Mouse (Mus musculus) hindbrain, embryonic 14.5 days (tissue): Measurements from ENCODE around the gene Atp7a. TPM values are rescaled to one million over a fixed set of nuclear protein-coding genes. Genes with fewer than 3 reads are reported as not detected.

Experiments
- ATAC-seq: fragments of 200-750 bp; cut with Nextera tagmentation; 2 replicates; pipeline ENCODE4 v1.8.0; 2017; ENCODE audit warnings: moderate number of reproducible peaks, mild to moderate bottlenecking, moderate TSS enrichment, moderate library complexity; ENCODE audit not compliant: low FRiP score
- DNase-seq: peaks from one replicate; pipeline ENCODE4 v3.0.0-alpha.2; 2015; ENCODE audit warnings: low spot score
- H3K27ac ChIP-seq: fragments of 300-500 bp; sonication (generic); 2 replicates; pipeline ENCODE4 v1.5.1; 2014; ENCODE audit warnings: mild to moderate bottlenecking, moderate library complexity
- H3K27me3 ChIP-seq: fragments of 300-500 bp; sonication (generic); 2 replicates; pipeline ENCODE4 v1.6.1; 2014; ENCODE audit warnings: mild to moderate bottlenecking, low read length, mixed read lengths; ENCODE audit not compliant: control insufficient read depth, insufficient read depth
- H3K36me3 ChIP-seq: fragments of 300-500 bp; sonication (generic); replicated peaks from 2 replicates; pipeline ENCODE4 v1.6.1; 2014; ENCODE audit not compliant: control insufficient read depth, insufficient read depth
- H3K4me1 ChIP-seq: fragments of 300-500 bp; sonication (generic); replicated peaks from 2 replicates; pipeline ENCODE4 v1.6.1; 2014; ENCODE audit warnings: antibody characterized with exemption, low read length, mixed read lengths; ENCODE audit not compliant: control insufficient read depth, insufficient read depth
- H3K4me2 ChIP-seq: fragments of 300-500 bp; sonication (generic); replicated peaks from 2 replicates; pipeline ENCODE4 v1.6.1; 2014; ENCODE audit warnings: mild to moderate bottlenecking, moderate library complexity
- H3K4me3 ChIP-seq: fragments of 300-500 bp; sonication (generic); replicated peaks from 2 replicates; pipeline ENCODE4 v1.5.1; 2014; ENCODE audit warnings: mild to moderate bottlenecking, low read length
- H3K9ac ChIP-seq: fragments of 300-500 bp; sonication (generic); 2 replicates; pipeline ENCODE4 v1.6.1; 2014
- H3K9me3 ChIP-seq: fragments of 300-500 bp; sonication (generic); 2 replicates; pipeline ENCODE4 v1.6.1; 2016; ENCODE audit warnings: low read length; ENCODE audit not compliant: control insufficient read depth
- WGBS: fragments of 180-500 bp; shearing (Covaris S2); extraction: QIAGEN DNeasy Blood & Tissue Kit; methylation state at CpG from one replicate; pipeline ENCODE4 v1.1.7; 2014; 5-methylcytosine and 5-hydroxymethylcytosine counted together
- polyA plus RNA-seq: library from polyadenylated mRNA; unstranded; fragments of >200 nt; fragmentation: Nextera tagmentation; extraction: Ambion mirVana; gene quantifications from 2 replicates; pipeline ENCODE4 v1.2.1, GENCODE M21; 2014

Atp7a gene
- polyA plus RNA-seq, 1 experiment from 2014 or later: 16.7 TPM

GRCm38 (mm10) chrX:106114674-106115073, 87.6 kb downstream of the Atp7a start:
- ATAC-seq (no peak), DNase-seq (no peak)
- no peak overlapping the region for H3K4me2 ChIP-seq
- no peak overlapping the region for H3K4me3 ChIP-seq
- H3K27me3 ChIP-seq: no peaks in the 10 kb centered on the region
- no peaks in the 10 kb centered on the region for H3K4me1 ChIP-seq
- peaks cover 17% of the 10 kb centered on the region; the same call in 1 of the 2 replicates for H3K36me3 ChIP-seq
- H3K9me3 ChIP-seq: no peaks in the 10 kb centered on the region
- 100% methylated on average over 1 of the region's 1 CpGs for WGBS
- no peak overlapping the region for H3K9ac ChIP-seq
- no peak overlapping the region for H3K27ac ChIP-seq

- Histone ChIP-seq H3K9ac (no peak overlapping the region), H3K4me2 (no peak overlapping the region), H3K4me3 (no peak overlapping the region), H3K36me3 (peaks cover 23% of the 10 kb centered on the region), H3K4me1 (no peaks in the 10 kb centered on the region), H3K9me3 (no peaks in the 10 kb centered on the region), H3K27ac (no peak overlapping the region), H3K27me3 (no peaks in the 10 kb centered on the region)
- DNase-seq: no peak
- WGBS: 79% methylated on average over 2 of the region's 2 CpGs
- ATAC-seq: no peak
Measured at GRCm38 (mm10) chrX:106122823-106123222, 95.7 kb downstream of the Atp7a start.

GRCm38 (mm10) chrX:106128283-106128682, 101.2 kb downstream of the Atp7a start:
- H3K36me3 ChIP-seq: peaks cover 19% of the 10 kb centered on the region
- no peaks in the 10 kb centered on the region for H3K4me1 ChIP-seq
- H3K9ac ChIP-seq: no peak overlapping the region
- H3K4me2 ChIP-seq: no peak overlapping the region
- ATAC-seq (no peak), DNase-seq (no peak)
- H3K27me3 ChIP-seq: no peaks in the 10 kb centered on the region
- 76% methylated on average over 6 of the region's 6 CpGs for WGBS
- H3K4me3 ChIP-seq: no peak overlapping the region
- H3K9me3 ChIP-seq: no peaks in the 10 kb centered on the region
- H3K27ac ChIP-seq: no peak overlapping the region

- H3K4me1 ChIP-seq: no peaks in the 10 kb centered on the region
- no peaks in the 10 kb centered on the region for H3K27me3 ChIP-seq
- no peak overlapping the region for H3K9ac ChIP-seq
- 91% methylated on average over 4 of the region's 4 CpGs for WGBS
- no peak overlapping the region for H3K27ac ChIP-seq
- no peak overlapping the region for H3K4me2 ChIP-seq
- no peak overlapping the region for H3K4me3 ChIP-seq
- ATAC-seq: no peak
- H3K36me3 ChIP-seq: peaks cover 10% of the 10 kb centered on the region; the same call in 1 of the 2 replicates
- no peaks in the 10 kb centered on the region for H3K9me3 ChIP-seq
- DNase-seq: no peak
Measured at GRCm38 (mm10) chrX:106129877-106130276, 102.8 kb downstream of the Atp7a start.

GRCm38 (mm10) chrX:106134916-106135315, 107.8 kb downstream of the Atp7a start:
- Histone ChIP-seq H3K4me3 (no peak overlapping the region), H3K36me3 (no peaks in the 10 kb centered on the region), H3K9me3 (no peaks in the 10 kb centered on the region), H3K9ac (no peak overlapping the region), H3K27ac (no peak overlapping the region), H3K4me2 (no peak overlapping the region), H3K27me3 (no peaks in the 10 kb centered on the region), H3K4me1 (no peaks in the 10 kb centered on the region)
- DNase-seq: no peak
- 92% methylated on average over 3 of the region's 3 CpGs for WGBS
- ATAC-seq: no peak

GRCm38 (mm10) chrX:106135484-106135883, 108.4 kb downstream of the Atp7a start:
- 81% methylated on average over 4 of the region's 4 CpGs for WGBS

GRCm38 (mm10) chrX:106135916-106136575, 109.0 kb downstream of the Atp7a start:
- Histone ChIP-seq H3K36me3 (no peaks in the 10 kb centered on the region), H3K4me2 (no peak overlapping the region), H3K9ac (no peak overlapping the region), H3K4me3 (no peak overlapping the region), H3K27me3 (no peaks in the 10 kb centered on the region), H3K27ac (no peak overlapping the region), H3K9me3 (no peaks in the 10 kb centered on the region), H3K4me1 (no peaks in the 10 kb centered on the region)
- 68% methylated on average over 12 of the region's 12 CpGs for WGBS
- DNase-seq (no peak), ATAC-seq (no peak)

More at GRCm38 (mm10) chrX:106135484-106135883, 108.4 kb downstream of the Atp7a start:
- Histone ChIP-seq H3K27me3 (no peaks in the 10 kb centered on the region), H3K4me1 (no peaks in the 10 kb centered on the region), H3K36me3 (no peaks in the 10 kb centered on the region), H3K9ac (no peak overlapping the region), H3K4me3 (no peak overlapping the region), H3K4me2 (no peak overlapping the region), H3K9me3 (no peaks in the 10 kb centered on the region), H3K27ac (no peak overlapping the region)
- ATAC-seq (no peak), DNase-seq (no peak)

GRCm38 (mm10) chrX:106139309-106140070, 112.4 kb downstream of the Atp7a start:
- Histone ChIP-seq H3K27me3 (no peaks in the 10 kb centered on the region), H3K36me3 (no peaks in the 10 kb centered on the region), H3K27ac (no peak overlapping the region), H3K9ac (no peak overlapping the region), H3K4me2 (no peak overlapping the region), H3K9me3 (no peaks in the 10 kb centered on the region), H3K4me3 (no peak overlapping the region), H3K4me1 (no peaks in the 10 kb centered on the region)
- WGBS: 88% methylated on average over 13 of the region's 13 CpGs
- DNase-seq (no peak), ATAC-seq (no peak)

GRCm38 (mm10) chrX:106142936-106143335, 115.9 kb downstream of the Atp7a start, which contains the start of gene Tlr13:
TSS of gene Tlr13 (plus strand) at chrX:106143204.
- Histone ChIP-seq H3K27ac (no peak within 1 kb of the TSS), H3K36me3 (no peaks in the 10 kb centered on the region), H3K27me3 (no peaks in the 10 kb centered on the region), H3K9ac (no peak within 1 kb of the TSS), H3K9me3 (no peaks in the 10 kb centered on the region), H3K4me2 (no peak within 1 kb of the TSS), H3K4me3 (no peak within 1 kb of the TSS), H3K4me1 (no peaks in the 10 kb centered on the region)
- DNase-seq: no peak
- WGBS: 91% methylated on average over 6 of the region's 6 CpGs
- ATAC-seq: no peak
